Mouse (Mus musculus) adrenal gland, postnatal 36 days (tissue): ENCODE results near the gene Ifitm5. TPM values are rescaled to one million over a fixed set of nuclear protein-coding genes. Genes with fewer than 3 reads are reported as not detected.

Experiments used
- DNase-seq, 2 experiments: peaks; one replicate each; pipeline ENCODE4 v3.0.0; 2021; ENCODE audit warnings: mixed read lengths in 1 of 2
- total RNA-seq, 2 experiments: library from RNA; stranded (reverse); gene quantifications; 2 replicates each; pipeline ENCODE4 v1.2.3; 2021

The Ifitm5 gene
- total RNA-seq, 2 experiments from 2014 or later = 0.63 to 1.7 TPM

DNA sequence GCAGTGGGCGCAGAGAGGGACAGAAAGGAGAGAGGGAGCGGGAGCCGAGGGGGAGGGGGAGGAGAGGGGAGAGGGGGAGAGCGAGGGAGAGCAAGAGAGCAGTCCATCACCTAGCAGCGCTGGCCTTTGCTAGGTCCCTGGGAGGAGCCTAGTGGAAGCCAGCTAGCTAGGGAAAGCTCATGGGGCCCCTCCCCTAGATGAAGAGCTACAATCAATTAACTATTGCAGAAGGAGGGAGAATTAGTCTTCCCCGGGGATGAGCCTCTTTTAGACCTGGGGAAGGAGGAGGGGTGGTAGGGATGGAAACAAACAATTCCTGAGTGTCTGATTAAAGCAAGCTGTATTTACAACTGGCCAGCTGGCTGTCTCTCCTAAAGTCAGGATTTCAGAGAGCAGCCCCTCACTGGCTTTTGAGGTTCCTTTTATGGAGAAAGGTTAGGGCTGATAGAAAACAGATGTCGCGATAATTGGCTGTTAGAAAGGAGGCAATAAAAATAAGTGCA, 10.4 kb downstream of the Ifitm5 start:
- no peak for DNase-seq

DNA sequence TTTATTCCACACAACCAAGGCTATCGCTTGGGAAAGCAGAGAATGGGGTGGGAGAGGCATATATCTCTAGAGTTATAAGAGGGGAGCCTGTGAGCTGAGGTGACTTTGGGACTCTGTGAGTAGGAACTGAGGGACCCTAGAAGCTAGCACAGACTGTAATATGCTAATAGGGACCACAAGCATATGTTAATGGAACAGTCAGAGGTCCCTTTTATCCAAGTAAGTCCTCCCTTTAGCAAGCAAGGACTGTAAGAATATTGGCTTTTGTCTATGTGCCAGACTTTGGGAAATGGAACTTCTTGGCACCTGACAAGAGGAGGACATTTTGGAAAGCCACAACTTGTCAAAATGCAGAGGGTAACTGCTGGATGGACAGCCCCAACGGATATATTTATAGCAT, 11.2 kb downstream of the Ifitm5 start:
- DNase-seq = no peak

DNA sequence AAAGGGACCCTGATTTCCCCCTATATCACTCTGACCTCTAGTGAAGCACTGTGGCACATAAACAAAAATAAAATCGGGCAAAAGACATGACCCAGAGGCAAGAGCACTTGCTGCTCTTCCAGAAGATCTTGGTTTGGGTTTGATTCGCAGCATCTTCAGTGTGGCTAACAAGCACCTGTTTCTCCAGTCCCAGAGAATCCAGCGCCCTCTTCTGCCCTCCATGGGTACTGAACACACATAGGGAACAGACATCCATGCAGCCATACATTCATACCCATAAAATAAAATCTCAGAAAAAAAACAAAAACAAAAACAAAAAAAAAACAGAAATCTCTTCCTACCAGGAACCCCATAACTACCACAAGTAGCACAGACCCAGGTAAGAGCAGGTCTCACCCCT, 11.7 kb downstream of the Ifitm5 start:
- DNase-seq = no peak

DNA sequence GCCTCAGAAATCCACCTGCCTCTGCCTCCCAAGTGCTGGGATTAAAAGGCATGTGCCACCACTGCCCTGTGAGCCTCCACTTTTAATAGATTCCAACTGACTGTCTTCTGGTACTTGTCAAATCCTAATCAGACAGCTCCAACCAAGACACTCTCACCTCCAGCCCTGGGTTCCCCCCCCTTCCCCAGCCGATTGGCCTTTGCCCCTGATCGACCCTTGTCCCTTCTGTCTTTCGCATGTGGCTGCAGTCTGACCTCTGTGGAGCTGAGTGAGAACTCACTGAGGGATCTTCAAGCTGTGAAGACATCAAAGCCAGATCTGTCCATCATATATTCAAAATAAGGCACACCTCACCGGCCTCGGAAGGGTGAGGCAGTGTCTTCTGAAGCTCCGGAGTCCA, 22.9 kb downstream of the Ifitm5 start:
- no peak for DNase-seq

DNA sequence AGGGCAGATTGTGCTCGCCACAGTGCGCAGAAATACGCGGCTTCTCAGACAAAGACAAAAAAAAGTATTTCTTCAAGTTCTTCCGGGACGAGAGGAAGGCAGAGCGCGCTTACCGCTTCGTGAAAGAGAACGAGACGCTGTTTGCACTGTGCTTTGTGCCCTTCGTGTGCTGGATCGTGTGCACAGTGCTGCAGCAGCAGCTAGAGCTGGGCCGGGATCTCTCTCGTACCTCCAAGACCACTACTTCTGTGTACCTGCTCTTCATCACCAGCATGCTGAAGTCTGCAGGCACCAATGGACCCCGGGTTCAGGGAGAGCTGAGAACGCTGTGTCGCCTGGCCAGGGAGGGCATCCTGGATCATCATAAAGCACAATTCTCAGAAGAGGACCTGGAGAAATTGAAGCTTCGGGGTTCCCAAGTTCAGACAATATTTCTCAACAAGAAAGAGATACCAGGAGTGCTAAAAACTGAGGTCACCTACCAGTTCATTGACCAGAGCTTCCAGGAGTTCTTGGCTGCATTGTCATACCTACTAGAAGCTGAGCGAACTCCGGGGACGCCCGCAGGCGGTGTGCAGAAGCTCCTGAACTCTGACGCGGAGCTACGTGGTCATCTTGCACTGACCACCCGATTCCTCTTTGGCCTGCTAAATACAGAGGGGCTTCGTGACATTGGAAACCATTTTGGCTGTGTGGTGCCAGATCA, 26.9 kb downstream of the Ifitm5 start:
- no peak for DNase-seq

DNA sequence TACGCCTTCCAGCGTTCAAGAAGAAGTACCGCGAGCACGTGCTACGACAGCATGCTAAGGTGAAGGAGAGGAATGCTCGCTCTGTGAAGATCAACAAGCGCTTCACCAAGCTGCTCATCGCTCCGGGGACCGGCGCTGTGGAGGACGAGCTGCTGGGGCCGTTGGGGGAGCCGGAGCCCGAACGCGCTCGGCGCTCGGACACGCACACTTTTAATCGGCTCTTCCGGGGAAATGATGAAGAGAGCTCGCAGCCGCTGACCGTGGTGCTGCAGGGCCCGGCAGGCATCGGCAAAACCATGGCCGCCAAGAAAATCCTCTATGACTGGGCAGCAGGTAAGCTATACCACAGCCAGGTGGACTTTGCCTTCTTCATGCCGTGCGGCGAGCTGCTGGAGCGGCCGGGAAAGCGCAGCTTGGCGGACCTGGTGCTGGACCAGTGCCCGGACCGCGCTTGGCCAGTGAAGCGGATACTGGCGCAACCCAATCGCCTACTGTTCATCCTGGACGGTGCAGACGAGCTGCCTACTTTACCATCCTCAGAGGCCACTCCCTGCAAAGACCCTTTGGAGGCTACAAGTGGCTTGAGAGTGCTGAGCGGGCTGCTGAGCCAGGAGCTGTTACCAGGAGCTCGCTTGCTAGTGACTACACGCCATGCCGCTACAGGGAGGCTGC, 27.6 kb downstream of the Ifitm5 start:
- peak; percentile 68 to 79 for DNase-seq

DNA sequence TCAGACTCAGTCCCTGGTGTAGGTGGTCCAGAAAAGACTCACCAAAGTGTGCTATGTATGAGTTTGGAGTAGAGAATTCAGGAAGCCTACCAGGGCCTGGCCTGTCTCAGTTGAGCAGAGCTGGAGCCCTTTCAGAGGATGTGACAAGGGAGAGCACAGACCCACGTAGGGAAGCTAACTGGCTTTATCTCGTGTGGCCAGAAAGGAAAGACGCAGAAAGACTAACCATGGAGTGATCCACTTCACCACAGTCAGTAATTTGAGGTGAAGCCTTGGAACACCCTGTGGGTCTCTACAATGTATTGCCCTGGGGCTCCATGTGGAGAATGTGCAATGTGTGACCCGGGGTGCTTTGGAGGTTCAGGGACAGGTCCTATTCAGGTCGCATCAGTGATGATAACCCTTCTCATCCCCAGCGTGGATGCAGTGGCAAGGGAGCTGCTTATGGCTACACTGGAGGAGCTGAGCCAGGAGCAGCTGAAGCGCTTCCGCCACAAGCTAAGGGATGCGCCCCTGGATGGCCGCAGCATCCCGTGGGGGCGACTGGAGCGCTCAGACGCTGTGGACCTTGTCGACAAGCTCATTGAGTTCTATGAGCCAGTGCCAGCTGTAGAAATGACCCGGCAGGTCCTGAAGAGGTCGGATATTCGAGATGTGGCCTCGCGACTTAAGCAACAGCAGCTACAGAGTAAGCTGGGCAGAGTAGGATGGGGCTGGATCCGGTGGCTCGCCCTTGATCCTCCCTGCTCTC, 28.7 kb downstream of the Ifitm5 start:
- DNase-seq = no peak

DNA sequence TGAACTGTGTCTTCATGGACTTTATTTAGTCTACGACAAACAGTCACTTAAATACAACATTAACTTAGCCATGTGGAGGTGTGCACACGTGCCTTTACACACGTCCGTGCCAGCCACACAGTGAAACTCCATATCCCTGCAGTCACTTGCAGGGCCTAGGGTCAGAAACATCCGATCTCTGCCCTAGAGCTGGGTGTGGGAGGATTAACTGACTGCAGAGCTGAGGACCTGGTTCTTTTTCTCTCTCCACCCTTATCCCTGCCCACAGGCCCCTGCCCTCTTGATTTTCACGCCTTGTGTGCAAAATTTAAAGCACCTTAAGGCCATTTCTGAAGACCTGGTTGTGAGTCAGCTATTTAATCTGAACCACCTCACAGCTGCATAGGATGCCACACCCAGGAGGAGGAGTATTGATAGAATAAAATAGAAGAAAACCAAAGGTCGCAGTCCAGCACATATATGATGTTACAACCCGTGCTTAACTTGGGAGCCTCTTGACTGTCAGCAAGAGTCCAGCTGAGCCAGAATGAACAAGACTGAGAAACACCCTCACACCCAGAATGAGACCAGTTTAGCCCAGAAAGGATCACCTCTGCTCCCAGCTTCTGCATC, 29.6 kb downstream of the Ifitm5 start, which contains the start of gene Nlrp6:
TSS of gene Nlrp6 (plus strand) at position 485 of the 612 bp plus-strand sequence.
- no peak for DNase-seq

DNA sequence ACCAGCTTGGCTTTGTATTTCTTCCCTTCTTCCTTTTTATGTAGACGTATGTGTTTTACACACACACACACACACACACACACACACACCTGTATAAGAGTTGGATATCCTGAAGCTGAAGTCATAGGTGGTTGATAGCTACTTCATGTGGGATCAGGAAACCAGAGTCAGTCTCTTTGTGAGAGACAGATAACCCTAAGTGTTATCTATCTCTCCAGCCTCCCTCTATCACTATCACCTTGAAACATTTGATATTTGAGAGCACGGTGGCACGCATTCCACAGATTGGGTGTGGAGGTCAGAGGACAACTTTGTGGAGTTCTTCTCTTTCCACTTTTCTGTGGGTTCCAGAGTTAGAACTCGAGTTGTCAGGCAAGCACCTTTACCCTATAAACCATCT, 30.2 kb downstream of the Ifitm5 start:
- no peak for DNase-seq

DNA sequence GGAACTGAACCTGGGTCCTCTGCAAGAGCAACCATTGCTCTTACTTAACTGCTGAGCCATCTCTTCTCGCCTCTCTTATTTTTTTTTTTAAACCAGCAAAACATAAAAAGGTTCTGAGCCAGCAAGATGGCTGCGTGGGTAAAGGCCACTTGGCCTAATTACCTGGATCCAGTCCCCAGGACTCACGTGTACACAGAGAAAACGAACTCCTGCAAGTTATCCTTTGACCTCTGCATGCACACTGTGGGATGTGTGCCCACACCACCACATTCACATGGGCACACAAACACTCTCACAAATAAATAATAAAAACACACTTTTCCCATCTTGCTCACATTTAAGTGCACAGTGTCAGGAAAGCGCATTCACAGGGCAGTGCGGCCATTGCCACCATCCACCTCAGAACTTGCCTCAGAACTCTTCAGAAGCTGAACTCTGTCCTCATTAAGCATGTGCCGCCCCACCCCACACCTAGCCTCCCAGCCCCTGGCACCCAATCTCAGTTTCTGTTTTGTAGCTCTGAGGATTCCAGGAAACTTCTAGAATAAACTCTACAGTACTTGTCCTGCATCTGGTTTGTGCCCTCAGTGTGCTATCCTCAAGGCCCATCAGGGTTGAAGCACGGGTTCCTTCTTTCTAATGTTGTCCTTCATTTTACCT, 35.9 kb downstream of the Ifitm5 start:
- no peak for DNase-seq

DNA sequence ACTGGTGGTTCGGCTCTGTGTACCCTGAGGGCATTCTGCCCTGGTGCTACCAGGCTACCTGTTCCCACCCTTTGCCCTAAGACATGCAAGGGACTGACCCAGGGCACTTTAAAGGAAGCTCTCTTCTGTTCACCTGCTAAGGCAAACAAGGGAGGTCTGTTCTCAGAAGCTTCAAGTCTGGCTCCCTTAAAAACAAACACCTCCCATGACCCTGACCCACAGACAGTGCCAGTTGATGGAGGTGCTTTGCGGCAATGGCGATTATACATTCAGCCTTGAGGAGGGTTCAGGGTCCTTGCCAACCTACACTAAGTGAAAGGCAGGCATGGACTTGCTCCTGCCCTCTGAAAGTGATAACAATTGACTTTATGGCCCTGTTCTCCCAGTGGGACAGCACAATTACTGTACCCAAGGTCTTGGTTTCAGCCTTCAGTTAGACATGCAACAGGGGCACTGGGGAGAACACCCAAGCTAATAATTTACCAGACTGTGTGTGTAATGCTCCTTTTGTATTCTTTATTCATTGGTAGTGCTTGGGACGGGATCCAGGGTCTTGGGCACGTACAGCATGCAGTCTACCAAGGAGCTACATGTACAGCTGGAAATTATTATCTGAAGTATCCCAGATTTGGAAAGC, 37.1 kb downstream of the Ifitm5 start:
- DNase-seq = no peak

DNA sequence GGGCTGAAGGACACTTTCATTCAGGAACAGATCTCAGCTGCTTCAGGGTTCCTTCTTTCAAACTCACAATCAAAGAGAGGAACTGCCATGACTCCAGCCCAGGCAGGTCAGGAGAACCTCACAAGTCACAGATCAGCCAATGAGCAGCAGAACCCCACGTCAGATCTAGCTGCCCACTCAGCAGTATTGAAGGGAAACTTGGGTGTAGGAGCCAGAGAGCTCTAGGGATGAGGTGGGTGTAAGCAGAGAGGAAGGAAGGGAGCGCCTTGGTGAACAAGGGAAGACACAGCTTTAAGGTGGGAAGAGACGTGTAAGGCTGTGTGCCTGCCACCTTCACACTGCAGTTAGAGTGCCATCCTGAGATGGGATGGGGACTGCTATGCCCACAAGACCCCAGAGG, 37.8 kb downstream of the Ifitm5 start:
- no peak for DNase-seq

DNA sequence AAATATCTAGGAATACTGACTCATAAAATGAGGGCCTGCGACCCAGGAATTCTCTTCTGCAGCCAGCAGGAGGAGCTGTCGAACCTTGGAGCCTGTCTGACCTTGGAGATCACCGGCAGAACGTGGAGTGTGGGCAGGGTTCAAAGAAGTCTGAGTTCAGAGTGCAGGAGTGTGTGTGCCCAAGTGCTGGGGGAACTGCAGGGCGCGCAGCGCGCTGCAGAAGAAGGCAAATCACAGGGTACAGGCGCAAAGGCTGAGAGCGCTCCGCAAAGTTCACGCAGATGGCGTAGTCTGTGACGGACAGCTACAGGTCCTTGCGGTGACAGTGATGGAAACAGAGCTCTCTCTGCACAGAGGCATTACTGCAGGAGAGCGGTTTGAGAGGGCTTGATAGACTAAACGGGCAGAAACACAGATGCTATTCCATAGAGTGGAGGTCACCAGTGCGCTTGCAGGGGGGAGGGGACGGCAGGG, 41.4 kb downstream of the Ifitm5 start:
- peak; percentile 84 to 90 for DNase-seq

DNA sequence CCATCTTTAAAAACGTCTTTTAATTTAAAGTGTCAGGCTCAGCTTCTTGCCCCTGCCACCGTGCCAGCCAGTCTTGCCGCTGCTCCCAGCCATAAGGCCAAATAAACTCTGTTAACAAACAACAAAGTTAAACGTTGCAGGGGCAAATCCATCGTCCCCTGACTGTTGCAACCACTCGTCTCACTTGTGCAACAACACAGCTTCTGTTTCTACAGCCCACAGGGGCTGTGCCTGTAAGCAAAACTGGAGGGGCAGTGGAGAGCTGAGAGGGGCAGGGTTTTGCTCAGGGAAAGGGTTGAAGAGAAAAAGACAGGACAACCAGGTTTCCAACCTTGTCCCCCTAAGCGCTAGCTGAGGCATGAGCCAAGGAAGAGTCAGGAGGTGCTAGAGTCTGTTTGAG, 41.9 kb downstream of the Ifitm5 start:
- peak in 1 of 2 experiments; percentile 31 for DNase-seq

DNA sequence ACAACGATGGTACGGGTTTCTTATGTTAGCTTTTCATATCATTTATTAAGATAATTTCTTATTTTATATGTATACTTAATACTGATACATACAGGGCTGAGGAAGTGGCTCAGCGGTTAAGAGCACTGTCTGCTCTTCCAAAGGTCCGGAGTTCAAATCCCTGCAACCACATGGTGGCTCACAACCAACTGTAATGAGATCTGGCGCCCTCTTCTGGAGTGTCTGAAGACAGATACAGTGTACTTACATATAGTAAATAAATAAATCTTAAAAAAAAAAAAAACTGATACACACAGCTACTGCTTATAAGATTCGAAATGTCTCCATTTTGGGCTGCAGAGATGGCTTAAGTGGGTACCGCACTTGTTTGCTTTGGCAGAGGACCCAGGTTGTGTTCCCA, 42.4 kb downstream of the Ifitm5 start:
- DNase-seq = no peak

DNA sequence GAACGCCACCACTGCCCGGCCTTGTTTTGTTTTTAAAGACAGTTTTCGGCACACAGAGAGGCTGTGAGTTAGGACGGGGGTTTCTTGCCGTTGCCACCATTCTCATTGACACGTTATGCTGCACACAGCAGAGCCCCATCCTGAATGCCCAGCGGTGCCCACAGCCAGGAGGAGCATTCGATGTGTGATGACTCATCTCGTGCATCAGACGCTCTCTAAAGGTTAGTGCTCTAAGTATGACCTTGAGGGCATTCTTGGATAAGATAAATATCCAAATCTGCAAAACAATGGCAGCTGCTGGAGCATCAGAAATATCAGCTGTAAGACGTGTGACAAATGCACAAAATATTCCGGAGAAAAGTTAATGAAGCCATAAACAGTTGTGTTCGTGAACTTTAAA, 43.0 kb downstream of the Ifitm5 start:
- peak; percentile 69 to 71 for DNase-seq

DNA sequence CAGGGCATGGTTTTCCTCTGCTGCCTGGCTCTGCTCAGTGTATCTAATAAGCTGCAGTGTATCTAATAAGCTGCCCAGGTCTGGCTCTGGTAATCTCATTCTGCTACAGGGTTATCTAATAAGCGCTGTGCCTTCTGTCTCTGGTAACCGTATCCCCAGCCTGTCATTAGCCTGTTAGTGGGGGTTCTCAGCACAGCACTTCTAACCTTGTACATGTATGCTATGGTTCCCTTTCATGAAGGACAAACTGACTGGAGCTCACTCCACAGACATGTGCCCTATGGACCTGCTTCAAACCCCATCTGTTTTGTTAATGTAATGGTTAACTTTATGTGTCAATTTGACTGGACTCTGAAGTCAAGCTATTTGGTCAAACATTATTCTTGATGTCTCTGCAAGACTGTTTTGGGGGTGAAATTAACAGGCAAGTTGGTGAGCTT, 44.4 kb downstream of the Ifitm5 start:
- no peak for DNase-seq

DNA sequence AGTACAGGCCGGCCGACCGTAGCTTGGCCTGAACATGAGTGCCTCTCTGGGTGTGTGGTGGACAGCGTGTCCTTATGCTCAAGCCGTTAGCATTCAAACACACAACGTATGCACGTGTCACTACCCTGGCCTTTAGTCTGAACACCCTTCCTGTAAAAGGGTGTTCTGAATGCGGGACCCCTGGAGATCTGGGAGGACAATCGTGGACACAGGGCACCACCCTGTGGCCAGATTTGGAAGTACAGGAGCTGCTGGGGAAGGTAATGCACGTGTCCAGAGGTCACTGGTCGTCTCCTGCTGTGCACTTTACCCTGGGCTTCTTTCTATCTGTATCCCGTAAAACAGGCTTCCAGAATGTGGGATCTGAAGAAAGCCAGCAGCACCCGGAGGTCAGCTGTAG, 46.9 kb downstream of the Ifitm5 start:
- peak; percentile 80 to 85 for DNase-seq

DNA sequence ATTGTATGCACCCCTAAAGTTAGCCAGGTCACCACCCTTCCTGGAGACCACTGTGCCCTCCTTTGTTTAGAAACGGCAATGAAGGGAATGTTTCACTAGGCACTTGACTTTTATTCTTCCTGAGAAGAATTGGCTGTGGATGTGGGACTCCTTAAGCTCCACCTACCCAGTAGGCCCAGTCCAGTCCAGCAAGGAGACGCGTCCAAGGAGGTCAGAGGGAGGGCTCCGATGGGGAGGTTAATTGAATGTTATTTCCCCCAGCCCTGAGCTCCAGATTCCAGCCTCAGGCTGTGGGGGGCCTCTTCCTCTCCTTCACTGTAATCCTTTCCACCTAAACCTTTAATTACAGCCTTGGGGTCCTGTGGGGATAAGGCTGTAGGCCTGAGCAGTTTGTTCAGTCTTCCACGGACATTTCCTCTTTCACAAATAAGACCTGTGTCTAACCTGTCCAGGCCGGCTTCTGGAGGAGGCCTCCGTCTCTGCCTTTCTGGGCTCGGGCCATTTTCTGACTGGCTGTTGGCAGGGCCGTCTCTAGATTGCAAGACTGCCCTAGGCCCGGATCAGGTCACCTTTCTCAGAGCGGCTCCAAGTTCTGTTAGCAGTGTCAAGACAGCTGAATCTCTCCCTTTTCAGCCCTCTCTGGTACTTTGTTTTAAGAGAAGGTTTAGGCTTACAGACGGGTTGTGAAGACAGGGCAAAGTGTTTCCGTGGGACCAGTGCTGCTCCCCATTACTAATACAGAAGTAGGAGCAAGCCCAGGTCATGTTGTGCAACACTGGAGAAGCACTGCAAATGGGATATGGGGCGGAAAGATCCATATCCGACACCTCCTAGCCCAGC, 47.8 kb downstream of the Ifitm5 start:
- no peak for DNase-seq

DNA sequence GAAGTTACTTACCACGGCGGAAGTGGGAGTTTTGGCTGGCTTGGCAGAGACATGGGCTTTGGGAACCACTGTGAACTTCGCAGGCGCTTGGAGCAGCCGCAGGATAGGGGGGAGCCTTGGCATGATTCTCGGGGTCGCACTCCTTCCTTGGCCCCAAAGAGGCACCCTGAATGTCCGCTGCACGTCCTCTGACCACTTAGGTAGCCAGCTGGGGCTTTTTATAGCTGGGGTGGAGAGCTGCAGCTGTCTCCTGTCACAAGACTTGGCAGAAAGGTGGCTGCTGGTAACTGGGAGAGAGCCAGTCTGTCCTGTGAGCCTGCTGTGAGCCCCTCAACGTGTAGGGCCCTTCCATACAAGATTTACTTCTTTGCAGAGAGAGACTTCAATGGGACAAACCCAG, 49.9 kb downstream of the Ifitm5 start, which contains the start of gene Cox8b:
TSS of gene Cox8b (minus strand) at position 227 of the 400 bp plus-strand sequence.
- no peak for DNase-seq
